Mouse (Mus musculus): ENCODE data around the gene Gm21954.

Gene Gm21954

GRCm38 (mm10) chr3:55419334-55419733 lies 52.7 kb downstream of the Gm21954 start:
- no peak for DNase-seq (ENCODE audit: low read depth, low spot score)

- DNase-seq (ENCODE audit: low read depth, low spot score), result no peak
Observed at GRCm38 (mm10) chr3:55418845-55419244, 53.2 kb downstream of the Gm21954 start.

DNA sequence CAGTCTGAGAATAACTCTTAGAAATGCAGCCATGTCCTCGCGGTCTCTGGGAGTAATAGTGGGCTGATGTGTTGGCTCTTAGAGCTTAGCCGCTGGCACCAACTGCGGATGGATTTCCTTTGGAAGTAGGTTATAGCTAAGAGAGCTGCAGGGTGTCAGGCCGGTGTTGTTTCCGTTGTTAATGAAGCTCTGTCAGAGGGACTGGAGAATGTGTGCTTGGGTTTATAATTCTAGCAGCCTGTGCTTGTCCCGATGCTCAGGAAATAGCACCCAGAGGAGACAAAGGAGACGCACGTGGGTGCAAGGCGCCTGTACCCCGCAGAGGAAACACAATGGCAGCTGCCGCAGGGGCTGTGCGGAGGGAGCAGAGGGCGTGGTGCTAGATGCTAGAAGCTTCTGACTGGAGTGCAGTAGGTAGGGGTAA lies 56.5 kb downstream of the Gm21954 start:
- no peak for DNase-seq (ENCODE audit: low read depth, low spot score)

All from WW6 (cell line).